In genomic region chr9:43729450-43730266, GRCm38 (mm10) we compare ENCODE assay signal across 8 mouse cellular contexts. TPM values are rescaled to one million over a fixed set of nuclear protein-coding genes. Genes with fewer than 3 reads are reported as not detected.
DNase-seq lines count a peak whose midpoint lies in the region; ATAC-seq and TF ChIP-seq lines count a peak whose summit lies in the region.

No protein-coding gene starts in this region.

- H3K4me1 ChIP-seq in lung, adult 2 months (ENCODE audit: control insufficient read depth, insufficient read depth, low read length): peaks cover 14% of the 10 kb centered on the region
- H3K4me1 ChIP-seq in stomach, embryonic 15.5 days: peaks cover 8% of the 10 kb centered on the region; the same call in 1 of the 2 replicates

- H3K36me3 ChIP-seq in stomach, embryonic 15.5 days: no peaks in the 10 kb centered on the region

- H3K9ac ChIP-seq in stomach, embryonic 15.5 days: no peak overlapping the region

- WGBS in lung, adult 2 months: 15% methylated on average over 10 of the region's 10 CpGs
- WGBS in stomach, embryonic 15.5 days: 11% methylated on average over 10 of the region's 10 CpGs

- TF ChIP-seq CTCF in lung, adult 2 months (IDR thresholded peaks at IDR 0.05; ENCODE audit: insufficient read depth, low read length): no peak

- H3K9me3 ChIP-seq in stomach, embryonic 15.5 days: no peaks in the 10 kb centered on the region

- no peak for TF ChIP-seq POLR2A in lung, adult 2 months (IDR thresholded peaks at IDR 0.05; ENCODE audit: borderline replicate concordance, extremely low read depth, low read depth, low read length)

- H3K27me3 ChIP-seq in stomach, embryonic 15.5 days (replicated peaks): 0 out of 2 replicates have a peak, but pooled peaks cover 4% of the 10 kb centered on the region

- ATAC-seq in stomach, embryonic 15.5 days (ENCODE audit: insufficient read depth, low FRiP score, low read depth): peak; percentile 79

- peak; percentile 92 for DNase-seq in heart, adult 11 months
- DNase-seq in heart, adult 8-10 months (ENCODE audit: low spot score): no peak
- peak; percentile 35 for DNase-seq in ovary, adult 18-20 months (ENCODE audit: low spot score)
- DNase-seq in ovary, postnatal 10 days (ENCODE audit: low spot score): no peak
- DNase-seq in lung, adult 2 months: peak; percentile 60
- no peak for DNase-seq in frontal cortex, postnatal 14 days (ENCODE audit: low spot score in 2 of 2)
- DNase-seq in embryo, embryonic 11 days: no peak

- no peak overlapping the region for H3K4me3 ChIP-seq in lung, adult 2 months (replicated peaks; ENCODE audit: extremely low read depth, low read depth, low read length)
- H3K4me3 ChIP-seq in stomach, embryonic 15.5 days (replicated peaks): no peak overlapping the region

- H3K27ac ChIP-seq in stomach, embryonic 15.5 days: no peak overlapping the region

- H3K4me2 ChIP-seq in stomach, embryonic 15.5 days: no peak overlapping the region

RNA-seq across cellular contexts. Expression of gene Nectin1, which starts 14.1 kb away (rescaled TPM):
- 1 to 10 TPM; 1.6 to 3.5 (median 2.2) TPM for total RNA-seq in heart, adult 8-10 months (2022)
- 26.4 and 28.2 TPM in 2 replicates for polyA plus RNA-seq in lung, adult 2 months (2012; rRNA removed)
- 7.0 and 9.3 TPM in 2 replicates for polyA plus RNA-seq in stomach, embryonic 15.5 days (2015; fragmentation: Nextera tagmentation; extraction: Ambion mirVana)

Comparison
In these comparisons a context has a peak if more than half of its experiments do, and no peak if none do; other contexts are left out.
1. DNase-seq: peak in heart, adult 11 months (single experiment), ovary, adult 18-20 months (single experiment) and lung, adult 2 months (single experiment); none in heart, adult 8-10 months (single experiment), ovary, postnatal 10 days (single experiment), frontal cortex, postnatal 14 days (0 of 2) and embryo, embryonic 11 days (single experiment).